Mouse (Mus musculus) thymus, adult 2 months (tissue): Measurements from ENCODE around the gene Dcst2. TPM values are rescaled to one million over a fixed set of nuclear protein-coding genes. Genes with fewer than 3 reads are reported as not detected.

Experiments
- DNase-seq: peaks from one replicate; pipeline ENCODE4 v3.0.0; 2021
- H3K27ac ChIP-seq: fragments of 200-500 bp; 2 replicates; pipeline ENCODE4 v1.5.1; 2012; ENCODE audit warnings: low read length, control low read depth; ENCODE audit not compliant: control insufficient read depth, insufficient read depth
- H3K27me3 ChIP-seq: fragments of 200-500 bp; 2 replicates; pipeline ENCODE4 v1.6.1; 2012; ENCODE audit warnings: mild to moderate bottlenecking, low read length, moderate library complexity, mixed read lengths; ENCODE audit not compliant: control insufficient read depth, insufficient read depth
- H3K36me3 ChIP-seq: fragments of 200-500 bp; 2 replicates; pipeline ENCODE4 v1.6.1; 2012; ENCODE audit warnings: mild to moderate bottlenecking, low read length, moderate library complexity; ENCODE audit not compliant: control insufficient read depth, insufficient read depth
- H3K4me1 ChIP-seq: fragments of 200-500 bp; replicated peaks from 2 replicates; pipeline ENCODE4 v1.6.1; 2012; ENCODE audit warnings: low read length; ENCODE audit not compliant: control insufficient read depth, insufficient read depth
- H3K4me3 ChIP-seq: fragments of 200-500 bp; 2 replicates; pipeline ENCODE4 v1.5.1; 2012; ENCODE audit warnings: mild to moderate bottlenecking, low read length, control low read depth, moderate library complexity; ENCODE audit not compliant: control insufficient read depth, insufficient read depth
- CTCF ChIP-seq: fragments of 200-500 bp; IDR thresholded peaks from 2 replicates; pipeline ENCODE4 v1.5.1; 2012; ENCODE audit warnings: mild to moderate bottlenecking, control low read depth, low read length, moderate library complexity, borderline replicate concordance; ENCODE audit not compliant: control insufficient read depth, poor library complexity, insufficient read depth; ENCODE audit errors: extremely low read depth
- POLR2A ChIP-seq: fragments of 200-500 bp; IDR thresholded peaks from 2 replicates; pipeline ENCODE4 v1.6.1; 2012; ENCODE audit warnings: mild to moderate bottlenecking, low read length, control low read depth, moderate library complexity; ENCODE audit not compliant: control insufficient read depth, poor library complexity, insufficient read depth; ENCODE audit errors: extremely low read depth
- whole genome bisulfite sequencing: fragments of 180-500 bp; shearing (Covaris S2); methylation state at CpG from one replicate; pipeline ENCODE4 v1.1.7; 2018; 5-methylcytosine and 5-hydroxymethylcytosine counted together
- polyA plus RNA-seq: library from polyadenylated mRNA; depleted of rRNA; stranded (reverse); fragments of >200 nt; gene quantifications from 2 replicates; pipeline ENCODE4 v1.2.3, GENCODE M21; 2012

The Dcst2 gene
- polyA plus RNA-seq, 1 experiment = 0.50 TPM

- H3K4me3 ChIP-seq = peak overlapping the region; percentile 12; the same call in 1 of the 2 replicates
- H3K27me3 ChIP-seq = peaks cover 11% of the 10 kb centered on the region
- DNase-seq = no peak
- peak overlapping the region; percentile 72 for H3K27ac ChIP-seq
- WGBS = 58% methylated on average over 5 of the region's 5 CpGs
- no peak for TF ChIP-seq POLR2A
- no peak for TF ChIP-seq CTCF
- H3K4me1 ChIP-seq = peaks cover 59% of the 10 kb centered on the region
- H3K36me3 ChIP-seq = no peaks in the 10 kb centered on the region
Observed at GRCm38 (mm10) chr3:89390111-89390515, 28.3 kb downstream of the Dcst2 start.

DNA sequence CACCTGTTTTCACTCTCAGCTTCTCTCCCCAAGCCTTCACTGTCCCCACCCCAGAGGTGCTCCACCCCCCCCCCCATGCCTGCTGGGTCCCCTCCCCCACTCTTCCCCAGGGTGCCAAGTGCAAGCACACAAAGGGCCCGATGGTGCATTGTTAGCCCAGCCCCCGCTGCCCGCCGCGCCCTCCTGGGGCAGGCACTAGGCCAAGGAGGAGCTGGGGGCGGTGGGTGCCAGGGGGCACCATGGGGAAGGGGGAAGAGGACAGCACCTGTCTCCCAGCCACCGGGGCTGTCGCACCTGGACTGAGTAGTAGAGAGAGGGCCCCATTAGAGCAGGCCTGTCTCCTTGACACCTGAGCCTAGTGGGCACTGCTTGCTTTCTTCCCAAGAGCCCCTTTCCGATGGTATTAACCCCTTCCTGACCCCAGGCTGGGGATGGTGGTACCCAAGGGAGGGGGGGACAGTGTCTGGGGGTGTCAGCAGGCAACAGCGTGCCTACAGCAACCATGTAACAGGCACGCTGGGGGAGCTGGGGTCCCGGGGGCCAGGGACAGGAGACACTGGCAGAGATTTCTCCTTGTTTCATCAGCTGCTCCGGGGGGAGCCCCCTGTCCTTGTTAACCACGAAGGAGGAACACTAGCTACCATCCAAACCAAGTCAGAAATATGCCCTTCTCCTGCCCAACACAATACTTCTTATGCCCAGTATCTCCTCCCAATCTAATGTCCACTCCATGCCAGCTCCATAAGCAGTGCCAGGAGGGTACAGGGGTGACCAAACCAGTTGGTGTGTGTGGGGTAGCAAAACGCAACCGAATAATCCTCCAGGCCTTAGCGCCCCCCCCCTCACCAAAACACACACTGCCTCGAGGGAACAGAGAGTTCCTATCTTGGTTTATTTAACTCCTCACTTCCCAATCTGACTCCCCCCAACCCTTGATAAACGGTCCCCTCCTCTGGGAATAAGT is 29.2 kb downstream of the Dcst2 start:
- Histone ChIP-seq H3K36me3 (no peaks in the 10 kb centered on the region), H3K27ac (peak overlapping the region; percentile 77), H3K4me3 (peak overlapping the region; percentile 53), H3K4me1 (peaks cover 55% of the 10 kb centered on the region), H3K27me3 (peaks cover 13% of the 10 kb centered on the region)
- TF ChIP-seq CTCF = no peak
- TF ChIP-seq POLR2A = no peak
- 18% methylated on average over 19 of the region's 19 CpGs for WGBS
- DNase-seq = peak; percentile 39

DNA sequence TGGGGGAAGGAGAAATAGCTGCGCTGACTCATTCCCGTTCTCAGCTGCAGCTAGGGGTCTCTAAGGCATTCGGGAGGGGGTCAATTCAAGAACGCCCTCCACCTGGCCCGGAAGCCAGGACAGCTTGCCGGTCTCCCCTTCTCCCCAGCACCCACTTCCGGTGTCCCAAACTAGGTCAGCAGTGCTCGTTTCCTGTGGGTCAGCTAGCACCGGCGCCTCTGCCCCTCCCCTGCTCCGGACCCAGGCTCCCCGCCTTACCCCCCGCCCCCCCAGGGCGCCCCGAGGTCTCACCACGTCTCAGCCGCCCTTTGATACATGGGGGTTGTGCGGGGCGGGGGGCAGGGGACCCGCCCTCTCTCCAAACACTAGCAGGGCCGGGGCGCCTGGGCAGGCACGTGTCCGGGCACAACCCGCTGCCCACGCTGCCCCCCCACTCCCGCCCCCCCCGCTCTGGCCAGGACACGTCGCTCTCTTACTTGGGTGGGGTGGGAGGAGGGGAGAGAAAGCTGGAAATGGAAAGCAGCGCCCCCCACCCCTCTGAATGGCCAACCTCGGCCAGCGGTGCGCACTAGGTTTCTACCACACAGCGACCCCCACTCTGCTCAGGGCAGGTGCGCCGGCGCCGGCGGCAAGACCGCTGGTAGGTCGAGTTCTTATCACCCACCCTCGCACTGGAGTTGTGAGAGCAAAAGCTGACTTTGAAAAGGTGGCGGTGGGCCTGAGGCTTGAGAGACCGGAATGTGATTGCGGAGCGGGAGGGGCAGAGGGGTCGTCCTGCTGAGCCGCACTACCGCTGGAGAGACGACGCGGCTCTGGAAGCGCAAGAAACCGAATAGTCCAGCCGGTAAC is 30.1 kb downstream of the Dcst2 start:
- Histone ChIP-seq H3K27ac (peak overlapping the region; percentile 77), H3K4me3 (peak overlapping the region; percentile 53), H3K27me3 (peaks cover 13% of the 10 kb centered on the region), H3K4me1 (peaks cover 57% of the 10 kb centered on the region), H3K36me3 (no peaks in the 10 kb centered on the region)
- WGBS = 3% methylated on average over 52 of the region's 56 CpGs
- peak; percentile 29 for DNase-seq
- TF ChIP-seq POLR2A = no peak
- no peak for TF ChIP-seq CTCF

- H3K4me3 ChIP-seq = peak overlapping the region; percentile 46
- H3K4me1 ChIP-seq = peaks cover 57% of the 10 kb centered on the region
- TF ChIP-seq CTCF = no peak
- TF ChIP-seq POLR2A = no peak
- peaks cover 13% of the 10 kb centered on the region for H3K27me3 ChIP-seq
- peak; percentile 12 for DNase-seq
- peak overlapping the region; percentile 3; the same call in 1 of the 2 replicates for H3K27ac ChIP-seq
- H3K36me3 ChIP-seq = no peaks in the 10 kb centered on the region
- 1% methylated on average over 21 of the region's 24 CpGs for WGBS
Observed at GRCm38 (mm10) chr3:89392871-89393311, 31.1 kb downstream of the Dcst2 start.

GRCm38 (mm10) chr3:89393605-89394004 is 31.8 kb downstream of the Dcst2 start:
- Histone ChIP-seq H3K4me3 (peak overlapping the region; percentile 49), H3K36me3 (no peaks in the 10 kb centered on the region), H3K4me1 (peaks cover 50% of the 10 kb centered on the region), H3K27ac (peak overlapping the region; percentile 59), H3K27me3 (peaks cover 13% of the 10 kb centered on the region)
- no peak for TF ChIP-seq CTCF
- no peak for TF ChIP-seq POLR2A
- peak; percentile 74 for DNase-seq
- WGBS = under 1% methylated on average over 15 of the region's 15 CpGs
